Mouse (Mus musculus): ENCODE measurements around the gene Auts2.

Auts2 gene

GRCm38 (mm10) chr5:132318026-132318765 is 224.9 kb downstream of the Auts2 start:
- 79% methylated on average over 9 of the region's 9 CpGs for WGBS

DNA sequence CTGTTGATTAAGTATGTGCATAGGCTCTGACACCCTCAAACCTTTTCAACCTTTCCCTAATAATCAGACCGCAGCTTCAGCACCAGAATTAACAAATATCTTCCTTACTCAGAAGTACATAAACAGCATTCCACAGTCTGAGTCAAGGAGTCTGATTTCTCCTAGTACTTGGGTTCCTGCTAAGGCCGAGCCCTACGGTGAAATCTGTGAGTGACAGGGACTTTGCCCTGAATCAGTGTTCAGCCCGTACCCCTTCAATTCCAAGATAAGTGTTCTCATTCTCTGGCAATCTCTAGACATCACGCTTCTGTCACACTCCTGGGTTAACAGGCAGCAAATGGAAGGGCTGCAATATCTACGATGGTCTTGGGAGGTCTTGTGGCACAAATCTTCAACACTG is 226.2 kb downstream of the Auts2 start:
- WGBS = 91% methylated on average over 6 of the region's 6 CpGs

DNA sequence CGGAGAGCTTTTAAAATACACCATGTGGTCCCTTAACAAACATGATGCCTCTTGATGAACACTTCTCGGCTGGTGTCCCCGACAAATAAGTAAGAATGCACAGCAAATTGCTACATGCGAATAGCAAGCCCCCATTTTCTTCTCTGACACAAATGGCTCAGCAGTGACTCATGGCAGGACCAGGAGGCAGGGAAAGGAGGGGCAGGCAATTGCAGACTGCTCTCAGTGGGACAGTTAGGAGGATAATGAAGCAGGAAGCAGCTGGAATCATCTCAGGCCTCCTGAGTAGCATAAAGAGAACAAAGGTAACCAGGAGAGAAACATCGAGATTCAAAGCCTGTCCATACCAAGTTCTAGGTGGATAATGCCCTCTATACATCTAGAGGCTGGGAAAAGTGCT is 228.8 kb downstream of the Auts2 start:
- WGBS = 61% methylated on average over 5 of the region's 5 CpGs

- 35% methylated on average over 2 of the region's 2 CpGs for WGBS
Observed at GRCm38 (mm10) chr5:132307000-132307399, 236.1 kb downstream of the Auts2 start.

GRCm38 (mm10) chr5:132305354-132305934 is 237.7 kb downstream of the Auts2 start:
- WGBS = 78% methylated on average over 5 of the region's 5 CpGs

- 93% methylated on average over 4 of the region's 4 CpGs for WGBS
Observed at GRCm38 (mm10) chr5:132302778-132303177, 240.4 kb downstream of the Auts2 start.

GRCm38 (mm10) chr5:132300794-132301193 is 242.3 kb downstream of the Auts2 start:
- 31% methylated on average over 4 of the region's 4 CpGs for WGBS

DNA sequence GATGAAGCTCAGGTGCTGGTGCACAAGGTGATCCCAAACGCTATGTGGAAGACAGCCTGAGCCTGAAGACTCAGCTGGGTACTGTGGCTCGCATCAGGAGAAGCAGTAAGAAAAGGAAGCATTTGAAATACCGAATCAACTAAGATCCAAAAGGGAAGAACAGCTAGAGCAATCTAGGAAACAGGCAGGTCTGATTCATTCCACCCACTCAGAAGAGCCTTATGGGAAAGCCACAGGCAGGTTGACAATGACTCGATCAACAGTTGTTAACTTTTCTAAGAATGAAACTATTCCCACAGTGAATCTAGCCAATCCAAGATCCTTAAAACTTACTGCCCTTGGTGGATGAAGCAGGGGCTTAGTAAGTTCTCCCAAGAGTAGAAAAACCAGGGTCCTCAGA is 243.4 kb downstream of the Auts2 start:
- WGBS = 43% methylated on average over 4 of the region's 4 CpGs

DNA sequence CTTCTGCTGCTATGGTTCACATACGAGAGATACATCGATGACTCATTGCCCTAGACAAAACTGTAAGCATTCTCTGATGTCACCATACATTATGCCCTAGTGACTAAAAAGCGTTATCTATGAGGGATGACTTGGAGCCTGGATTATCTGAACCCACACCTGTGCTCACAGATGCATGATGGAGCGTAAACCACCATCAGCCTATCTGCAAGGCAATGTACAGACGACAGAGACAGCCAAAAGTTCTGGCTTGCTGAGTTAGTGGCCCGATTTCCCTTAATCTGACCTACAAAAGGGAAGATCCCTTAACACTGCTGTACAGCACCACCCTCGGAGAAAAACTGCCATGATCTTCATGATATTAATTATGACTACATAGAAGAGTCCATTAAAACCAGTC is 245.8 kb downstream of the Auts2 start:
- WGBS = 91% methylated on average over 7 of the region's 7 CpGs

GRCm38 (mm10) chr5:132294469-132294868 is 248.7 kb downstream of the Auts2 start:
- 93% methylated on average over 3 of the region's 3 CpGs for WGBS

- WGBS = 97% methylated on average over 2 of the region's 2 CpGs
Observed at GRCm38 (mm10) chr5:132292932-132293331, 250.2 kb downstream of the Auts2 start.

DNA sequence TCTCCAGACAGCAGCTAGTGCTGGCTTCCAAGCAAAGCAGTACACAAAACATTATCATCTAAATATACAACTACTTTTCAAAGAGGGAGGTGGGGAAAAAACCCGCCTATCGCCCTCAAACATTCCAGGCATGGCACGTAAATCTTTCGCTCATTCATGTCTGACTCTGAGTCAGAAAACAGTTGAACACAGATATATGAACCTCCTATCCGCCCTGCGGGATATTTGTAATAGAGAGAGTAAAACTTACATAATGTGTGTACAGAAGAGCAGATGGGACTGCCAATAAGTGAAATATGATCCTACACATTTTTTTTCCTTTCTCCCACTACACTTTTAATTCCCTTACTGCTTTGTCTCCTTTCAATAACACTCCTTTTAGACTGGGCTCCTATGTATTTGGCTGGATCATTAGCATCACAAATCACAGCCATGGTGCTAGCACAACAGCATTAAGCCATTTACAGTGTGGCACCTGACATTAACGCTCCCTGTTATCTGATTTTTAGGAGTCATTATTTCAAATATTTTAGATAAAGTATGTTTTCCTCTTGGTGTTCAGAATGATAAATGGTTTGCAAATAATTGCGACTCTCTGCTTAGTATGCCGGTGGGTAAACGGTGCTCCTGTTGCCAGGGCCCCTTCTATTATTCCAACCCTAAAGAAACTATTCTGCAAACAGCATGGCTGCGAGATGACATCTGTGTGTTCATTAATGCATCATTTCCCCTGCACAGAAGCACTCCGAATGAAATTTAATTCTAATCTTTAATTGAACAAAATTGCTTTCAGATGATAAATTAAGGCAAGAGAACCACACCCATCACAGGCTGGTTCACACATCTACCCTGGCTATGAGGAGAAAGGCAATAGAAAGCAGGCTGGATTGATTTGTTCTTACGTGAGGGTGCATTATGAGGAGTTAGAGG is 252.3 kb downstream of the Auts2 start:
- WGBS = 63% methylated on average over 13 of the region's 13 CpGs

DNA sequence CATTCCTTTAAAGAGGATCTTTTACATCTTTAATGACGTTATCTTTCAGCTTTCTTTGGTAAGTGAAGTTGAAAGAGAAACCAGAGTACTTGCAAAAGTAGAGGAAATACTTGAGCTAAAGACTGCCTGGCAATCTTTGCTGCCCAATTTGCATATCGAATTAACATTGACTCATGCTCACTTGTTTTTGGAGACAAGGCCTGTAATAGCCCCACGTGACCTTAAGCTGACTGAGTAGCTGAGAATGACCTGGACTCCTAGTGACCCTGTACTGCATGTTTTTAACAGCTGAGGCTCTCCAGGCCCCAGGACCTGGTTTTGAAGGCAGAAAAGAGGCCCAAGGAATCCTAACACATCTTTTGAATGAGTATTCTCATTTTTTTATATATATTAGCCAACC is 259.4 kb downstream of the Auts2 start:
- 71% methylated on average over 3 of the region's 3 CpGs for WGBS

DNA sequence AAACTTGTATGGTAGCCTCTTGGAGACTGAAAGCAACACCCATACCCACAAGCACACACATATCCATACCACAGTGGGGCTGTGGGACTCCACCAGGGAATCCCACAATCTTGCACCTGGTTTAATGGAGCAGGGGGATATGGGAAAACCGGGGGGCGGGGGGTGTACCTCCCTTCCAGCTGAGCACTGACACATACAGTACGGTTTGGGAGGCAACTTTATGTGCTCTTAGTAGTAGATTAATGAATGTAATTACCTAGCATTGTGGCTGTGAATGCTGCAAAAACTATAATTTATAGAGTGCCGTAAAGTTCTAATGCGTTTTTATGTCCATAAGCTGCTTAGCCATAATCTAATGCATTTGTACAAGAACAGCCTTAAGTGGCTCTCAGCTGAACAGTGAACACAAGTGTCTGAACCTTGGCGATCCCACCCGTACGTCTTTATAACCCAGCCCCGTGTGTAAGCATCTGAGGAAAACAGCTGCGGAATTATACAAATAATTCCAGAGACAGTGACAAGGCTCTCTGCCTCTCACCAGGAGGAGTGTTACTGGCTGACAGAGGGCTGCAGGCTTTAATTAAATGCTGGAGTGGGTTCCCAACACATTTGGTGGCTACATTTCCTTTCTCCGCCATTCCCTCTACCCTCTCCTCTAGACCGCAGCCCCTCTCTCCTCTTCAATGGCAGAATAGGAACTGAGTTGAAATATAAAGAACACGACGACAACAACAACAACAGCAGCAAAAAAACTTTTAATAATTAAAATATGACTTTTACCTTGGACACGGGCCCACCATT is 268.8 kb downstream of the Auts2 start:
- WGBS = 84% methylated on average over 15 of the region's 15 CpGs

DNA sequence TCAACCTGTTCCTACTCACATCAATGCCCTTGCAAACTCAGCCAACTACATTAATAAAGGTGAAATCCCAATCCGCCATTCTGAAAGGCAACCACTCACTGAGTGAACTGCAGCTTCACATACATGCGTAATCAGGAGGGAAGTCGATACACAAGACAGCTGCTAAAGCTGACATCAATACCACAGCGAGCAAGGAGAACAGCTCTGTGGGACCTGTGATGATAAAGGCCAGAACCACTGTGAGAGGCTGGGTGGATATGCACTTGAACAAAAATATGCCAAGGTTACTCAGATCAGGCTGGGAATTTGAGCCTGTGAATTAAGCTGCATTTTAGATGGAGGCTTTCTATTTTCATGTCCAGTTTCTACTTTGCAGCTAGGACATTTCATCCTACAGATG is 271.0 kb downstream of the Auts2 start:
- WGBS = 88% methylated on average over 4 of the region's 4 CpGs

GRCm38 (mm10) chr5:132270896-132271295 is 272.2 kb downstream of the Auts2 start:
- WGBS = 77% methylated on average over 1 of the region's 1 CpGs

DNA sequence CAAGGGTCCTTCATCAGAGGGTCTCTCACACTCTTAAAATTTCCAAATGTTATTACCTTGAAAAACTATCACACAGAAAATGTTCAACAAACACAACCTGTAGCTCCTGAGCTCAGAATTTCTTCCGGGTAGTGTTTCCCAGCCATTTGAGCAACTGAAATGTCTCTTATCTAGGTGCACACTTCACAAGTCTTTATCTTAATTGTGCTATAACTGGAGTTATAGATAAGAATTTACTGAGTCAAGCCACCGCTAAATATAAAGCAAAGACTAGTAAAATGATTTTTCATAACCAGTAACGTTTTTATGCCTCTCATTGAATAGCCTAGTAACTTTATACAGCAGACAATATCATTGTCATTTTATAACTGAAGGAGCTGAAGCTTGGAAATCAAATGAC is 273.1 kb downstream of the Auts2 start:
- 90% methylated on average over 3 of the region's 3 CpGs for WGBS

DNA sequence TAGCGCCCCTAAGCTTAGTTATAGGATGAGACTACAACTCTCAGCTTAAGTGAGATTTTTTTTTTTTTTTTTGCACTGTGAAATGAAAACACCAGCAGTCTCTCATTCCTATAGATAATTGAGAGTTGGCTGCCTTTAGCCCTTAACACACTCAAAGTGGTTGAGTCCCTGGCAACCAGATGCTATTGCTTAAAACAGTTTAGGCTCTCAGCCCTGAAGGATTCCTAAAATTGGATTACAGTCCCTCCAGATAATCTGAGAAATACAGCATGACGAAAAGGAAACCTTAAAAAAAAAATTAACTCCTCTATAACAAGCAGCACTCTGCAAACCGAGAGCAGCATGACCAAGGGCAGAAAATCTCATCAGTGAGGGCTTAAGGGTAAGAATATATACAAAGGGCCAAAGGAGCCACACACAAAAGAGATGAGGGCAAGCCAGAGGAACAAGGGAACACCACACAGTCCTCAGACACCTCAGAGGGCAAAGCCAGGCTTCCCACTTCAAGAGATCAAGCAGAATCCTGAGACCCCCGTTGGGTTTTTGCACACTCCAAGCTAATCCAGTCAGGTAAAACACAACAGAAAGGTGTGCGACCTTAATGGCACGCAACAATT is 274.7 kb downstream of the Auts2 start:
- WGBS = 55% methylated on average over 6 of the region's 6 CpGs

DNA sequence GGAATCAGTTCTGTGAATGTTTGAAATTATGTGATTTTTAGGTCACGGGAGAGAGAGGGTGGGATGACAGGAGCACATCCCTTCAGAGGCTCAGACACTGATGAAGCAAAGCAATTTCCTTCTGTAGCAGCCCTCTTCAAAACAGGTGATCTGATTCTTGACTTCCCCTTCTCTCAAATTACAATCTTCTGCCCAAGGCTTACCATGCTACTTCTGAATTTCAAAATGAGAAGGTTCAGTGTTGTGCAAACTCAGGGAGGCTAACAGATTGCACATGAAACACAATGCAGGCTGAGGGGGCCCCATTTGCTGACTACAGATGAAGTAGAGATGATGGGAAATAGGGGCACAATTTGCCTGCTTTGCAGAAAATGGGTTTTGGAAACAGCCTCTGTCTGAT is 278.1 kb downstream of the Auts2 start:
- 59% methylated on average over 1 of the region's 1 CpGs for WGBS

DNA sequence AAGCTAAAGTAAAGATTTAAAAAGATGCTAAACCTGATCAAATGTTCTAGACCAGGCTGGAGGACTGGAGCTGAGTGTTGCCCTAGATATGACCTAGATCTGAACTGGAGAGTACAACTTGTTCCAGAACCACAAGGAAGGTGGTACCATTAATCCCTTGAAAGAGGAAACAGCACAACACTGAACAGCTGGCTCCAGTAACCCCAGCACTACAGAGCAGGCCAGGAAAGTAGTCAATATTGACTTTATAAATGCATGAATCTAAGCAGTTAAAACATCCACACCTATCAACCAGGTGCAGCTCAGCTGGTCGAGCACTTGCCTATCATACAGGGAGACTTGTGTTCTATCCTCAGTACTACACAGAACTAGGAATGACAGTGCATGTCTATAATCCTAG is 281.4 kb downstream of the Auts2 start:
- 95% methylated on average over 1 of the region's 1 CpGs for WGBS

DNA sequence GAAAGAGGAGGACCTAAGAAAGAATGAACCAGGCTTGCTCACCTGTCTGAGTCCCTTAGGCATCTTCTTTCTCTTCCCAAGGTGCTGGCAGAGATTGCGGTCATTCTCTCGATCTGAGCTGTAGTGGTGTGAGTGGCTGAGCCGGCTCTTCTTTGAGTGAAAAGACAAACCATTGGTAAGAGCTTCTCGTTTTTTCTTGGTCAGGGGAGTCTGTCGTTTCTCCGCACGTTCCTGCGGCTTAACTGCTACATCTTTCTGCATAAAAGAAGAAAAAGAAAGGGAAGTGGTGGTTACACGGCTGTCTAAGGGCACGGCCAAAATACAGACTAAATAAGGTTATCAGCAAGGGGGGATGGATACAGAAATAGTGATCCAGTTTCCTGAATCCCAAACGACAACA is 284.3 kb downstream of the Auts2 start:
- 95% methylated on average over 11 of the region's 11 CpGs for WGBS
